Mouse (Mus musculus): Measurements from ENCODE around the gene Gja8. TPM values are rescaled to one million over a fixed set of nuclear protein-coding genes. Genes with fewer than 3 reads are reported as not detected.

Gene Gja8
- total and polyA plus RNA-seq, 3 experiments = not detected

GRCm38 (mm10) chr3:96883690-96884089 is 42.1 kb downstream of the Gja8 start:
- no peaks in the 10 kb centered on the region for H3K27me3 ChIP-seq (ENCODE audit: control insufficient read depth, insufficient read depth, low read length)
- TF ChIP-seq EP300 (IDR thresholded peaks at IDR 0.05; ENCODE audit: insufficient read depth, low read depth, low read length) (no peak), CTCF (IDR thresholded peaks at IDR 0.05) (no peak), POLR2A (IDR thresholded peaks at IDR 0.05; ENCODE audit: insufficient read depth, low read depth, low read length) (no peak)
- H3K79me2 ChIP-seq (replicated peaks; ENCODE audit: control insufficient read depth, insufficient read depth, low read length) = no peaks in the 10 kb centered on the region
- no peak overlapping the region for H3K4me3 ChIP-seq
- no peak overlapping the region for H3K9ac ChIP-seq (ENCODE audit: low read depth, low read length)
- no peak overlapping the region for H3K27ac ChIP-seq
- no peaks in the 10 kb centered on the region; the same call in 1 of the 2 replicates for H3K4me1 ChIP-seq (ENCODE audit: control insufficient read depth, insufficient read depth, low read length)
- no peak for DNase-seq
- 79% methylated on average over 7 of the region's 7 CpGs for WGBS
- H3K36me3 ChIP-seq (ENCODE audit: control insufficient read depth, insufficient read depth, low read length) = no peaks in the 10 kb centered on the region
- intact Hi-C loops (cut with DNase I) = no loop called here

GRCm38 (mm10) chr3:96882061-96882849 is 43.6 kb downstream of the Gja8 start:
- H3K4me3 ChIP-seq = no peak overlapping the region
- no peak for TF ChIP-seq EP300 (IDR thresholded peaks at IDR 0.05; ENCODE audit: insufficient read depth, low read depth, low read length)
- TF ChIP-seq CTCF (IDR thresholded peaks at IDR 0.05) = no peak
- H3K4me1 ChIP-seq (ENCODE audit: control insufficient read depth, insufficient read depth, low read length) = no peaks in the 10 kb centered on the region; the same call in 1 of the 2 replicates
- H3K27ac ChIP-seq = no peak overlapping the region
- H3K36me3 ChIP-seq (ENCODE audit: control insufficient read depth, insufficient read depth, low read length) = no peaks in the 10 kb centered on the region
- intact Hi-C loops (cut with DNase I) = no loop called here
- H3K79me2 ChIP-seq (replicated peaks; ENCODE audit: control insufficient read depth, insufficient read depth, low read length) = no peaks in the 10 kb centered on the region
- 92% methylated on average over 14 of the region's 14 CpGs for WGBS
- no peaks in the 10 kb centered on the region for H3K27me3 ChIP-seq (ENCODE audit: control insufficient read depth, insufficient read depth, low read length)
- H3K9ac ChIP-seq (ENCODE audit: low read depth, low read length) = no peak overlapping the region
- DNase-seq = no peak

DNA sequence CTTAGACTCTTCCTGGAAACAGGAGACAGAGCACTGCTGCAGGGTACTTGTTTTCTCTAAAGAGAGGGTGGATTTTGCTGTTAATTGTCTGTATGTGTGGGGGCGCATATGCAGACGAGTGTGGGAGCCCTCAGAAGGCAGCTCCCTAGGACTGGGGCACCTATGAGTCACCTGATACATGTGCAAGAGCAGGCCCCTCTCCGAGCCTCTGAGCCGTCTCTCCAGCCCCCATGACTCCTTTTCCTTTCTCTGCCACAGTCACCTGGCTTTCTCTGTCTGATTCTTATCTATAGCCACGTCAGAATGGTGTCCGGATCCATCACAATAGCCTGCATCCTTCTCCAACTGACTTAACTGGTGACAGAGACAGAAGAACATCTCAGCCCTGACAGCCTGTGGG is 44.3 kb downstream of the Gja8 start:
- TF ChIP-seq CTCF (IDR thresholded peaks at IDR 0.05) (no peak), POLR2A (IDR thresholded peaks at IDR 0.05; ENCODE audit: insufficient read depth, low read depth, low read length) (no peak), EP300 (IDR thresholded peaks at IDR 0.05; ENCODE audit: insufficient read depth, low read depth, low read length) (no peak)
- Histone ChIP-seq H3K4me3 (no peak overlapping the region), H3K9ac (ENCODE audit: low read depth, low read length) (no peak overlapping the region), H3K79me2 (replicated peaks; ENCODE audit: control insufficient read depth, insufficient read depth, low read length) (no peaks in the 10 kb centered on the region), H3K4me1 (ENCODE audit: control insufficient read depth, insufficient read depth, low read length) (no peaks in the 10 kb centered on the region; the same call in 1 of the 2 replicates), H3K36me3 (ENCODE audit: control insufficient read depth, insufficient read depth, low read length) (no peaks in the 10 kb centered on the region), H3K27me3 (ENCODE audit: control insufficient read depth, insufficient read depth, low read length) (no peaks in the 10 kb centered on the region), H3K27ac (no peak overlapping the region)
- no peak for DNase-seq
- intact Hi-C loops (cut with DNase I) = no loop called here
- 69% methylated on average over 6 of the region's 6 CpGs for WGBS

- Histone ChIP-seq H3K9ac (ENCODE audit: low read depth, low read length) (no peak overlapping the region), H3K4me1 (ENCODE audit: control insufficient read depth, insufficient read depth, low read length) (no peaks in the 10 kb centered on the region; the same call in 1 of the 2 replicates), H3K27me3 (ENCODE audit: control insufficient read depth, insufficient read depth, low read length) (no peaks in the 10 kb centered on the region), H3K4me3 (no peak overlapping the region), H3K79me2 (replicated peaks; ENCODE audit: control insufficient read depth, insufficient read depth, low read length) (no peaks in the 10 kb centered on the region), H3K36me3 (ENCODE audit: control insufficient read depth, insufficient read depth, low read length) (no peaks in the 10 kb centered on the region), H3K27ac (no peak overlapping the region)
- WGBS = 80% methylated on average over 4 of the region's 4 CpGs
- TF ChIP-seq CTCF (IDR thresholded peaks at IDR 0.05) (no peak), POLR2A (IDR thresholded peaks at IDR 0.05; ENCODE audit: insufficient read depth, low read depth, low read length) (no peak), EP300 (IDR thresholded peaks at IDR 0.05; ENCODE audit: insufficient read depth, low read depth, low read length) (no peak)
- no peak for DNase-seq
- intact Hi-C loops (cut with DNase I) = no loop called here
Measured at GRCm38 (mm10) chr3:96880385-96880784, 45.4 kb downstream of the Gja8 start.

GRCm38 (mm10) chr3:96879536-96879935 is 46.3 kb downstream of the Gja8 start:
- no peaks in the 10 kb centered on the region for H3K36me3 ChIP-seq (ENCODE audit: control insufficient read depth, insufficient read depth, low read length)
- intact Hi-C loops (cut with DNase I) = no loop called here
- no peaks in the 10 kb centered on the region for H3K79me2 ChIP-seq (replicated peaks; ENCODE audit: control insufficient read depth, insufficient read depth, low read length)
- no peak overlapping the region for H3K9ac ChIP-seq (ENCODE audit: low read depth, low read length)
- H3K4me3 ChIP-seq = no peak overlapping the region
- TF ChIP-seq POLR2A (IDR thresholded peaks at IDR 0.05; ENCODE audit: insufficient read depth, low read depth, low read length) = no peak
- TF ChIP-seq EP300 (IDR thresholded peaks at IDR 0.05; ENCODE audit: insufficient read depth, low read depth, low read length) = no peak
- TF ChIP-seq CTCF (IDR thresholded peaks at IDR 0.05) = no peak
- H3K4me1 ChIP-seq (ENCODE audit: control insufficient read depth, insufficient read depth, low read length) = no peaks in the 10 kb centered on the region; the same call in 1 of the 2 replicates
- no peak overlapping the region for H3K27ac ChIP-seq
- 88% methylated on average over 9 of the region's 9 CpGs for WGBS
- no peaks in the 10 kb centered on the region for H3K27me3 ChIP-seq (ENCODE audit: control insufficient read depth, insufficient read depth, low read length)
- no peak for DNase-seq

- Histone ChIP-seq H3K27me3 (ENCODE audit: control insufficient read depth, insufficient read depth, low read length) (no peaks in the 10 kb centered on the region), H3K27ac (no peak overlapping the region), H3K4me3 (no peak overlapping the region), H3K36me3 (ENCODE audit: control insufficient read depth, insufficient read depth, low read length) (no peaks in the 10 kb centered on the region), H3K4me1 (ENCODE audit: control insufficient read depth, insufficient read depth, low read length) (no peaks in the 10 kb centered on the region), H3K9ac (ENCODE audit: low read depth, low read length) (no peak overlapping the region), H3K79me2 (replicated peaks; ENCODE audit: control insufficient read depth, insufficient read depth, low read length) (no peaks in the 10 kb centered on the region)
- intact Hi-C loops (cut with DNase I) = no loop called here
- WGBS = 76% methylated on average over 7 of the region's 7 CpGs
- TF ChIP-seq EP300 (IDR thresholded peaks at IDR 0.05; ENCODE audit: insufficient read depth, low read depth, low read length) (no peak), POLR2A (IDR thresholded peaks at IDR 0.05; ENCODE audit: insufficient read depth, low read depth, low read length) (no peak), CTCF (IDR thresholded peaks at IDR 0.05) (no peak)
- no peak for DNase-seq
Measured at GRCm38 (mm10) chr3:96874808-96875571, 50.8 kb downstream of the Gja8 start.
